Mouse (Mus musculus): ENCODE measurements at regions not wholly inside any gene's neighbourhood (a gene's known extent, or its start where the extent isn't known, plus 50 kb on each side); places are given as distances from the start of the nearest gene placed in this dataset.
"Not testable (repeated sequence)": the region's sequence is repeated elsewhere in the genome, so short reads cannot be mapped to it uniquely, and the experiment has no call there.

DNA sequence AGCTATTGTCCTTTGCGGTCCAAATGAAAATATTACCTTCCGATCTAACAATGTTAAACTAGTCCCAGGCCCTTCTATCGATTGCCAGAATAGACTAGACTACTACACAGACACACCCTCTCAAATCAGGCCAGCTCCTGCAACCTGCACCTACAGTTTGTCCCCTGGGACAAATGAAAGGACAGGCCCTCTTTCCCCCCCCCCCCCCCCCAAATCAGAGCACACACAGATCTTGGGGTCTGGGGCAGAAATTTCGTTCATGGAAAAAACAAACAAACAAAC lies 77.8 kb downstream of the BC107364 start:
- ATAC-seq; H3K27me3 ChIP-seq (replicated peaks; ENCODE audit: control insufficient read depth, insufficient read depth, low read length); H3K9ac ChIP-seq (replicated peaks; ENCODE audit: low read depth, low read length); H3K9me3 ChIP-seq (ENCODE audit: control insufficient read depth, low read length); H3K4me1 ChIP-seq (replicated peaks; ENCODE audit: control insufficient read depth, insufficient read depth, low read length); H3K36me3 ChIP-seq (ENCODE audit: control insufficient read depth, insufficient read depth); H3K27ac ChIP-seq (ENCODE audit: low read length); H3K4me2 ChIP-seq (ENCODE audit: low read length); H3K4me3 ChIP-seq (replicated peaks; ENCODE audit: low read length): not testable (repeated sequence)
- WGBS = no CpG with 5 or more reads among the region's 4 CpGs

DNA sequence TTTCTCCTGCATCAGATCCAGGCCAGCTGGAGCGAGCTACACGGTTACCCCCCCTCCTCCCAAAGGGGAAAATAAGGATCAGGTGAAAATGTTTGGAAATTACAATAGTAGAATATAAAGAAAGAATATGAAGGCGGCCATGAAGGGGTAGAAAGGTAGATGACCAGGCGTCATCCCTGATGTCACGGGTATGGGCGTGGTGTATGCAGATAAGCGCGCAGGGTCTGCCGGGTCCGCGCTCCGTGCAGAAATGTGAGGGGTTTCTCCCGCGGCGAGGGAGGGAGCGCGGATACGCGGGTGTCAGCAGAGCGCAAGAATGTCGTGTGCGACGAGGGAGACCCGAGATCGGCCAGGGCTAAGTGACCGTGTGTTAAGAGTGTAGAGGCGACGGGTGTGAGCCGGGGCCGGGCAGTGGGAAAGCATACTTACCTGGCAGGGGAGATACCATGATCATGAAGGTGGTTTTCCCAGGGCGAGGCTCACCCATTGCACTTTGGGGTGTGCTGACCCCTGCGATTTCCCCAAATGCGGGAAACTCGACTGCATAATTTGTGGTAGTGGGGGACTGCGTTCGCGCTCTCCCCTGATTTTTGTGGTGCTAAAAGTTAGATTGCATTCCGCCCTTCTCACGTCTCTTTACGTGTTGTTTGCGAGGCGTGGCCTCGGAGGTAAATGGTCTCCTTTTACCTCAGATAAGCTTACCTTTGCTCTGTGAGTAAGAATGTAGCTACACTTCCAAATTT lies 78.3 kb downstream of the BC107364 start:
- 15% methylated on average over 2 of the region's 43 CpGs for WGBS
- 0 out of 2 replicates have a peak, but pooled peaks have one; percentile 26 for ATAC-seq

DNA sequence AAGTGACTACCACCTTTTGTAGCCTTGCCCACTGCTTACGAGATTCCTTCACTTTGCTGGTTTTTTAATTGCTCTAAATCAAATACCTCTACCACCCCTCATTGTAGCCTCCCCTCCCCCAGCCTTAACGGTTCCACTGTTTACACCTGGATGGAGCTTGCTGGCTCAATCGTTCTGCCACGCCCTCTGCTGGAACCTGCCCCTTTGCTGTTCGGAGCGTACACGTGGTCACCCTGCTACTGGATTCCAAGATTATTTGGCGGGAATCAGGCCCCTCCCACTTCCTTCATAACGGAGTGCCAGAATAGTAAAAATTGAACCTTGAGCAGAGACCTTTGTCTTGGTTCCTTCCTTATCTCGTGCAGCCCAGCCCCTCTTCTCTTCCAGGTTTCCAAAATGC lies 68.8 kb upstream of the Fcgr1 start:
- H3K27ac ChIP-seq (ENCODE audit: low read length); H3K4me1 ChIP-seq (replicated peaks; ENCODE audit: control insufficient read depth, insufficient read depth, low read length); H3K4me2 ChIP-seq (ENCODE audit: low read length); H3K4me3 ChIP-seq (replicated peaks; ENCODE audit: low read length); H3K36me3 ChIP-seq (ENCODE audit: control insufficient read depth, insufficient read depth); H3K9ac ChIP-seq (replicated peaks; ENCODE audit: low read depth, low read length); ATAC-seq; H3K9me3 ChIP-seq (ENCODE audit: control insufficient read depth, low read length): not testable (repeated sequence)
- 32% methylated on average over 10 of the region's 10 CpGs for WGBS
- H3K27me3 ChIP-seq (replicated peaks; ENCODE audit: control insufficient read depth, insufficient read depth, low read length) = peaks cover 18% of the 10 kb centered on the region

More for the DNA sequence above, 78.3 kb downstream of the BC107364 start:
- not testable (repeated sequence) for H3K4me3 ChIP-seq (replicated peaks; ENCODE audit: low read length); H3K9ac ChIP-seq (replicated peaks; ENCODE audit: low read depth, low read length); H3K4me2 ChIP-seq (ENCODE audit: low read length); H3K9me3 ChIP-seq (ENCODE audit: control insufficient read depth, low read length); H3K36me3 ChIP-seq (ENCODE audit: control insufficient read depth, insufficient read depth); H3K27ac ChIP-seq (ENCODE audit: low read length); H3K4me1 ChIP-seq (replicated peaks; ENCODE audit: control insufficient read depth, insufficient read depth, low read length); H3K27me3 ChIP-seq (replicated peaks; ENCODE audit: control insufficient read depth, insufficient read depth, low read length)

DNA sequence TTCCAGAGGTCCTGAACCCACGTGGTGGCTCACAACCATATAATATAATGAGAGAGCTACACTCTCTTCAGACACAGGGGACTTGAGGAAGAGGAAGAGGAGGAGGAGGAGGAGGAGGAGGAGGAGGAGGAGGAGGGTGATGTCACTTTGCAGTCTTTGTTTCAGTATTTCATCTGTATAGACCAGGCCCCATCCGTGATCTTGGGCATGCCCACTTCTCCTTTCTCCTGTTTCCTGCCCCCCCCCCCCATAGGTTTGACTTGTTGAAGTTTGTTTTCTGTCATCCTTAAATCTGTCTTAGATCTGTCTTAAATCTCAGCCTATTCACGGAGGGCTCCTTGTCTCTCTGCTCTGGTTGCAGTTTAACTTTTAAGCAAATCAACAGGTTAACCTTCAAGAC lies 67.0 kb upstream of the Fcgr1 start:
- Histone ChIP-seq H3K27ac (ENCODE audit: low read length) (no peak overlapping the region), H3K9ac (replicated peaks; ENCODE audit: low read depth, low read length) (no peak overlapping the region), H3K9me3 (ENCODE audit: control insufficient read depth, low read length) (no peaks in the 10 kb centered on the region), H3K4me3 (replicated peaks; ENCODE audit: low read length) (no peak overlapping the region), H3K27me3 (replicated peaks; ENCODE audit: control insufficient read depth, insufficient read depth, low read length) (peaks cover 18% of the 10 kb centered on the region), H3K4me1 (replicated peaks; ENCODE audit: control insufficient read depth, insufficient read depth, low read length) (no peaks in the 10 kb centered on the region), H3K4me2 (ENCODE audit: low read length) (no peak overlapping the region), H3K36me3 (ENCODE audit: control insufficient read depth, insufficient read depth) (no peaks in the 10 kb centered on the region)
- no peak for ATAC-seq
- WGBS = 72% methylated on average over 3 of the region's 3 CpGs

DNA sequence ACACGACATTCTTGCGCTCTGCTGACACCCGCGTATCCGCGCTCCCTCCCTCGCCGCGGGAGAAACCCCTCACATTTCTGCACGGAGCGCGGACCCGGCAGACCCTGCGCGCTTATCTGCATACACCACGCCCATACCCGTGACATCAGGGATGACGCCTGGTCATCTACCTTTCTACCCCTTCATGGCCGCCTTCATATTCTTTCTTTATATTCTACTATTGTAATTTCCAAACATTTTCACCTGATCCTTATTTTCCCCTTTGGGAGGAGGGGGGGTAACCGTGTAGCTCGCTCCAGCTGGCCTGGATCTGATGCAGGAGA lies 66.4 kb upstream of the Fcgr1 start:
- WGBS = 7% methylated on average over 2 of the region's 21 CpGs
- peaks cover 18% of the 10 kb centered on the region for H3K27me3 ChIP-seq (replicated peaks; ENCODE audit: control insufficient read depth, insufficient read depth, low read length)
- not testable (repeated sequence) for H3K9me3 ChIP-seq (ENCODE audit: control insufficient read depth, low read length); H3K4me3 ChIP-seq (replicated peaks; ENCODE audit: low read length); H3K9ac ChIP-seq (replicated peaks; ENCODE audit: low read depth, low read length); H3K27ac ChIP-seq (ENCODE audit: low read length); H3K4me2 ChIP-seq (ENCODE audit: low read length); H3K36me3 ChIP-seq (ENCODE audit: control insufficient read depth, insufficient read depth); H3K4me1 ChIP-seq (replicated peaks; ENCODE audit: control insufficient read depth, insufficient read depth, low read length)
- ATAC-seq = 0 out of 2 replicates have a peak, but pooled peaks have one; percentile 26

DNA sequence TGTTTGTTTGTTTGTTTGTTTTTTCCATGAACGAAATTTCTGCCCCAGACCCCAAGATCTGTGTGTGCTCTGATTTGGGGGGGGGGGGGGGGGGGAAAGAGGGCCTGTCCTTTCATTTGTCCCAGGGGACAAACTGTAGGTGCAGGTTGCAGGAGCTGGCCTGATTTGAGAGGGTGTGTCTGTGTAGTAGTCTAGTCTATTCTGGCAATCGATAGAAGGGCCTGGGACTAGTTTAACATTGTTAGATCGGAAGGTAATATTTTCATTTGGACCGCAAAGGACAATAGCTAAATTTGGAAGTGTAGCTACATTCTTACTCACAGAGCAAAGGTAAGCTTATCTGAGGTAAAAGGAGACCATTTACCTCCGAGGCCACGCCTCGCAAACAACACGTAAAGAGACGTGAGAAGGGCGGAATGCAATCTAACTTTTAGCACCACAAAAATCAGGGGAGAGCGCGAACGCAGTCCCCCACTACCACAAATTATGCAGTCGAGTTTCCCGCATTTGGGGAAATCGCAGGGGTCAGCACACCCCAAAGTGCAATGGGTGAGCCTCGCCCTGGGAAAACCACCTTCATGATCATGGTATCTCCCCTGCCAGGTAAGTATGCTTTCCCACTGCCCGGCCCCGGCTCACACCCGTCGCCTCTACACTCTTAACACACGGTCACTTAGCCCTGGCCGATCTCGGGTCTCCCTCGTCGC lies 65.9 kb upstream of the Fcgr1 start:
- ATAC-seq = 0 out of 2 replicates have a peak, but pooled peaks have one; percentile 6
- H3K4me2 ChIP-seq (ENCODE audit: low read length); H3K4me1 ChIP-seq (replicated peaks; ENCODE audit: control insufficient read depth, insufficient read depth, low read length); H3K9ac ChIP-seq (replicated peaks; ENCODE audit: low read depth, low read length); H3K4me3 ChIP-seq (replicated peaks; ENCODE audit: low read length); H3K36me3 ChIP-seq (ENCODE audit: control insufficient read depth, insufficient read depth); H3K27ac ChIP-seq (ENCODE audit: low read length); H3K9me3 ChIP-seq (ENCODE audit: control insufficient read depth, low read length): not testable (repeated sequence)
- peaks cover 18% of the 10 kb centered on the region for H3K27me3 ChIP-seq (replicated peaks; ENCODE audit: control insufficient read depth, insufficient read depth, low read length)
- no CpG with 5 or more reads among the region's 26 CpGs for WGBS

DNA sequence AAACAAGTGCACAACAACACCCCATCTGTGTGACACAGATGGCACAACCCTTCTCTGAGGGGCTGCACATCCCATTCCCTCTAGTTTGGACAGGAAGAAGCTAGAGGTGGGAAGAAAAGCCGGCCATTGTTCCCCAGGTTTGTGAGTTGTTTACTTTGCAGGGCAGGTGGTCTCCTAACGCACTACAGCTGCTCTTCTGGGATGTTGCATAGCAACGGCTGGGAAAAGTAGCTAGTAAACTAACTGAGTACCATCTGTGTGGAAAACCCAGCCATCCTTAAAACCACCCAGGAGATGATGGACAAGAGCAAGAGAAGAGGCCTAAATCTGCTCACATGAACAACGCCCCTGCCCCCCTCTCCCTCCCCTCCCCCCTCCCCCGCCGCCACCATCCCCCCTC lies 57.9 kb upstream of the Fcgr1 start:
- H3K27ac ChIP-seq (ENCODE audit: low read length); H3K9me3 ChIP-seq (ENCODE audit: control insufficient read depth, low read length); H3K4me1 ChIP-seq (replicated peaks; ENCODE audit: control insufficient read depth, insufficient read depth, low read length); H3K9ac ChIP-seq (replicated peaks; ENCODE audit: low read depth, low read length); H3K4me3 ChIP-seq (replicated peaks; ENCODE audit: low read length); H3K27me3 ChIP-seq (replicated peaks; ENCODE audit: control insufficient read depth, insufficient read depth, low read length); H3K4me2 ChIP-seq (ENCODE audit: low read length); H3K36me3 ChIP-seq (ENCODE audit: control insufficient read depth, insufficient read depth); ATAC-seq: not testable (repeated sequence)
- WGBS = no CpG with 5 or more reads among the region's 6 CpGs

DNA sequence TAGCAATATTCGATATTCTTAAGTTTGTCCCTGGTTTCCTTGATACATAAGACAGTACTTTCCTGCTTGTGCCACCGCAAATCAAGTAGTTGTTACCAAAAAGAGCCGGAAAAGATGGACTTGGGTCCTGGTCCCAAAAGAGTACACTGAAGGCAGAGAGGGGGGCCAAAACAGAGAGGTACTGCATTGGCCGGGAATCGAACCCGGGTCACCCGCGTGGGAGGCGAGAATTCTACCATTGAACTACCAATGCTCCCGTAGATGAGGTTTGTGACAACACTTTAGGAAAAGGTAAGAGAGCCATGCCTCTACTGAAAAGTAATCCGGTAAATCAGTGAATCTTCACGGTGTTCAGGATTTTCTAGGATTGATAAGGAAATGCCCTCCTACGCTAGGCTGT lies 57.2 kb upstream of the Fcgr1 start:
- not testable (repeated sequence) for H3K4me1 ChIP-seq (replicated peaks; ENCODE audit: control insufficient read depth, insufficient read depth, low read length); ATAC-seq; H3K9me3 ChIP-seq (ENCODE audit: control insufficient read depth, low read length); H3K4me3 ChIP-seq (replicated peaks; ENCODE audit: low read length); H3K9ac ChIP-seq (replicated peaks; ENCODE audit: low read depth, low read length); H3K36me3 ChIP-seq (ENCODE audit: control insufficient read depth, insufficient read depth); H3K27me3 ChIP-seq (replicated peaks; ENCODE audit: control insufficient read depth, insufficient read depth, low read length); H3K4me2 ChIP-seq (ENCODE audit: low read length); H3K27ac ChIP-seq (ENCODE audit: low read length)
- no CpG with 5 or more reads among the region's 13 CpGs for WGBS

DNA sequence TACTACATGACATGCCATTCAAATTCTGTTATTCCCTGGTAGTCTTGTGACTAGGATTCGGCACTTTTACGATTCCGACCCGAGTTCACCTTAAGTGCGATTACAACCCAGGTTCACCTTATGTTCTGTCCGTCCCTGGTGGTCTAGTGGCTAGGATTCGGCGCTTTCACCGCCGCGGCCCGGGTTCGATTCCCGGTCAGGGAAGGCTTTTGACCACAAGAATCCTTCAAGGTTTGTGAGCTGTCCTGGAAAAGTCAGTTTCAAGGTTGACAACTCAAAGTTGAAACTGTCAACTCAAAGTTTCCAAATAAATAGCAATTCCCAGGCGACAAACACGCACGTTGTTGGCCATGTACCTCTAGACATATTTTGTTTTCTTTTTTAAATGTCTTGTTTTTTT lies 52.8 kb upstream of the Fcgr1 start:
- WGBS = no CpG with 5 or more reads among the region's 17 CpGs
- ATAC-seq; H3K4me1 ChIP-seq (replicated peaks; ENCODE audit: control insufficient read depth, insufficient read depth, low read length); H3K27ac ChIP-seq (ENCODE audit: low read length); H3K4me2 ChIP-seq (ENCODE audit: low read length); H3K4me3 ChIP-seq (replicated peaks; ENCODE audit: low read length); H3K9me3 ChIP-seq (ENCODE audit: control insufficient read depth, low read length); H3K9ac ChIP-seq (replicated peaks; ENCODE audit: low read depth, low read length); H3K36me3 ChIP-seq (ENCODE audit: control insufficient read depth, insufficient read depth): not testable (repeated sequence)
- H3K27me3 ChIP-seq (replicated peaks; ENCODE audit: control insufficient read depth, insufficient read depth, low read length) = peaks cover 18% of the 10 kb centered on the region
